Mouse (Mus musculus): ENCODE data around the gene Arhgap15.

- TF ChIP-seq CTCF (IDR thresholded peaks at IDR 0.05; ENCODE audit: low read depth, low read length) = peak; percentile 46
- no peak for TF ChIP-seq POLR2A (IDR thresholded peaks at IDR 0.05; ENCODE audit: borderline replicate concordance, low read depth, low read length)
Measured at GRCm38 (mm10) chr2:44336720-44337354, 588.2 kb downstream of the Arhgap15 start.

Data from bone marrow macrophage, adult 2 months (primary cell).